In the genomic region with DNA sequence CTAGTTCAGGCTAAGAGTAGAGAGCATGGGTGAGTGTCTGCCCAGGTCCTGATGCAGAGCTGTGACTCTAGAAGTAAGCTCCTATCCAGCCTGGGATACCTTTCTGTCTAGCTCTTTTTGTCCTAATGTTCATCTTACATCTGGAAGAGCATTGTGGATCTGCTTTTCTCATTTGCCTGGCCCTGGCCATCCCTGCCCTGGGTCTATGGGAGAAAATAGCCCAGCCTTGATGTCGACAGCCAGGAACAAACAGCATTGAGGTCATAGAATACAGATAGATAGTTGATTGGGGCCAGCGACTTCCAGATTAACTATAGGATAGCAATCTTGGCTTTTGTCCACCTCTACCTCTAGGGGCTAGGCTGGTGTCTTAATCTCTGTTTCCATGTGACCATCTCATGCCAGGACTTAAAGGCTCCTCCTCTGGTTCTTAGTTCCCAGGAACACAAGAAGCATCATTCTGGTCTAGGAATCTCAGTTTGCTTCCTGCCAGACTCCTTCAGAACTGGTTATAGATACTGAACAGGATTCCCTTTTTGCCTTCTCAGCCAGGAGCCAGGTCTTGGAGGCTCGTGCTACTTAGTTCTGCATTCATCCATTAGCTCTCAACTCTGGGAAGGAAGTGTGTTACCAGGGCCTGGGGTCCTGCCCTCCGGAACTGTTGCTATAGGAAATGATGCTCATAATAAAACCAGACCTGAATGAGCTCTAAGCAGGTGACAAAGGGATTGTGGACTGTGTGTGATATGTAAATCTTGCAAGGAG, we compare ENCODE assay signal across 16 mouse cellular contexts.
A peak's percentile ranks its signal among the peaks of the same experiment; 100 is the strongest.
DNase-seq lines count a peak whose midpoint lies in the region; ATAC-seq and TF ChIP-seq lines count a peak whose summit lies in the region.
"Had no signal": no experiment of that assay in that cellular context is flagged by ENCODE, and none has a peak within 500 bp of the region (broad histone marks: within the 10 kb centered on the region; RNA-seq: fewer than 3 reads in every experiment).

No protein-coding gene starts in this region.

- WGBS in heart, embryonic 12.5 days: 55% methylated on average over 4 of the region's 4 CpGs
- WGBS in kidney, postnatal 0 days: 67% methylated on average over 4 of the region's 4 CpGs
- 79% methylated on average over 4 of the region's 4 CpGs for WGBS in thymus, adult 2 months
- WGBS in stomach, postnatal 0 days: 65% methylated on average over 4 of the region's 4 CpGs

- TF ChIP-seq CTCF in kidney, postnatal 0 days (IDR thresholded peaks at IDR 0.05; ENCODE audit: low read depth): no peak
- no peak for TF ChIP-seq CTCF in thymus, adult 2 months (IDR thresholded peaks at IDR 0.05; ENCODE audit: borderline replicate concordance, control insufficient read depth, extremely low read depth, insufficient read depth, low read length, poor library complexity)
- no peak for TF ChIP-seq CTCF in stomach, postnatal 0 days (IDR thresholded peaks at IDR 0.05; ENCODE audit: low read depth)

- intact Hi-C loops in heart, postnatal 36 days (cut with DNase I): no loop called here

- no peaks in the 10 kb centered on the region for H3K9me3 ChIP-seq in heart, embryonic 12.5 days (replicated peaks)
- H3K9me3 ChIP-seq in kidney, postnatal 0 days (replicated peaks; ENCODE audit: low read length): no peaks in the 10 kb centered on the region
- H3K9me3 ChIP-seq in stomach, postnatal 0 days (ENCODE audit: control insufficient read depth, low read length): no peaks in the 10 kb centered on the region
- H3K9me3 ChIP-seq: forebrain, embryonic 12.5 days; G1E; heart, embryonic 10.5 days; liver, embryonic 12.5 days; megakaryocyte, embryonic 14.5 days had no signal

- no peak for ATAC-seq in heart, embryonic 12.5 days (ENCODE audit: insufficient number of reproducible peaks, low FRiP score)
- no peak for ATAC-seq in kidney, postnatal 0 days (replicated peaks; ENCODE audit: low FRiP score, low read depth)
- ATAC-seq in stomach, postnatal 0 days (ENCODE audit: low FRiP score, low TSS enrichment): no peak
- ATAC-seq: liver, embryonic 12.5 days had no signal

- no peak overlapping the region for H3K4me2 ChIP-seq in heart, embryonic 12.5 days
- no peak overlapping the region for H3K4me2 ChIP-seq in kidney, postnatal 0 days (ENCODE audit: low read length)
- no peak overlapping the region for H3K4me2 ChIP-seq in stomach, postnatal 0 days (replicated peaks; ENCODE audit: low read depth)
- H3K4me2 ChIP-seq: forebrain, embryonic 12.5 days; liver, embryonic 12.5 days had no signal

- H3K9ac ChIP-seq in heart, embryonic 12.5 days: no peak overlapping the region
- no peak overlapping the region for H3K9ac ChIP-seq in kidney, postnatal 0 days (ENCODE audit: low read depth, low read length)
- H3K9ac ChIP-seq in stomach, postnatal 0 days (ENCODE audit: low read length): no peak overlapping the region
- H3K9ac ChIP-seq: forebrain, embryonic 12.5 days; liver, embryonic 12.5 days had no signal

- no peak overlapping the region for H3K4me3 ChIP-seq in heart, embryonic 12.5 days
- no peak overlapping the region for H3K4me3 ChIP-seq in kidney, postnatal 0 days (replicated peaks; ENCODE audit: low read depth, low read length)
- H3K4me3 ChIP-seq in thymus, adult 2 months (ENCODE audit: control insufficient read depth, insufficient read depth, low read length): no peak overlapping the region
- H3K4me3 ChIP-seq in stomach, postnatal 0 days (ENCODE audit: low read depth, low read length): no peak overlapping the region
- H3K4me3 ChIP-seq: forebrain, embryonic 12.5 days; heart, embryonic 10.5 days; liver, embryonic 12.5 days; megakaryocyte, embryonic 14.5 days had no signal

- DNase-seq in heart, postnatal 36 days: no peak
- DNase-seq in kidney, postnatal 0 days (ENCODE audit: low spot score): no peak
- no peak for DNase-seq in kidney, postnatal 36 days
- DNase-seq in thymus, adult 2 months: no peak
- no peak for DNase-seq in thymus, postnatal 36 days
- no peak for DNase-seq in stomach, postnatal 0 days (ENCODE audit: low spot score)
- no peak for DNase-seq in ovary, postnatal 14 days (ENCODE audit: low spot score)
- DNase-seq: adrenal gland, postnatal 36 days; cerebellum, adult 11-12 months; right cerebral cortex, adult 18-20 months had no signal

- peak overlapping the region; percentile 73 for H3K27ac ChIP-seq in heart, embryonic 12.5 days (ENCODE audit: poor library complexity, severe bottlenecking)
- peak overlapping the region; percentile 21; the same call in 1 of the 2 replicates for H3K27ac ChIP-seq in kidney, postnatal 0 days
- peak overlapping the region; percentile 29; the same call in 1 of the 2 replicates for H3K27ac ChIP-seq in thymus, adult 2 months (ENCODE audit: control insufficient read depth, insufficient read depth, low read length)
- peak overlapping the region; percentile 70; the same call in 1 of the 2 replicates for H3K27ac ChIP-seq in stomach, postnatal 0 days (replicated peaks)
- H3K27ac ChIP-seq: forebrain, embryonic 12.5 days; heart, embryonic 10.5 days; liver, embryonic 12.5 days had no signal

- TF ChIP-seq POLR2A in thymus, adult 2 months (IDR thresholded peaks at IDR 0.05; ENCODE audit: control insufficient read depth, extremely low read depth, insufficient read depth, low read length, poor library complexity): no peak

- H3K4me1 ChIP-seq in heart, embryonic 12.5 days (replicated peaks): peaks cover 66% of the 10 kb centered on the region
- peaks cover 16% of the 10 kb centered on the region for H3K4me1 ChIP-seq in kidney, postnatal 0 days (replicated peaks; ENCODE audit: insufficient read depth, low read length)
- H3K4me1 ChIP-seq in thymus, adult 2 months (replicated peaks; ENCODE audit: control insufficient read depth, insufficient read depth, low read length): peaks cover 61% of the 10 kb centered on the region
- peaks cover 13% of the 10 kb centered on the region for H3K4me1 ChIP-seq in stomach, postnatal 0 days (replicated peaks; ENCODE audit: control insufficient read depth, insufficient read depth)
- H3K4me1 ChIP-seq: forebrain, embryonic 12.5 days had no signal

- H3K27me3 ChIP-seq in heart, embryonic 12.5 days (replicated peaks): no peaks in the 10 kb centered on the region
- H3K27me3 ChIP-seq in kidney, postnatal 0 days (ENCODE audit: insufficient read depth, low read length): no peaks in the 10 kb centered on the region
- no peaks in the 10 kb centered on the region for H3K27me3 ChIP-seq in thymus, adult 2 months (ENCODE audit: control insufficient read depth, insufficient read depth, low read length)
- H3K27me3 ChIP-seq in stomach, postnatal 0 days (ENCODE audit: control insufficient read depth, insufficient read depth, low read length): no peaks in the 10 kb centered on the region
- H3K27me3 ChIP-seq: forebrain, embryonic 12.5 days; liver, embryonic 12.5 days; megakaryocyte, embryonic 14.5 days had no signal

- no peak for TF ChIP-seq EP300 in stomach, postnatal 0 days (optimal IDR thresholded peaks at IDR 0.05)

- no peaks in the 10 kb centered on the region for H3K36me3 ChIP-seq in heart, embryonic 12.5 days
- H3K36me3 ChIP-seq in kidney, postnatal 0 days (ENCODE audit: insufficient read depth, low read length): no peaks in the 10 kb centered on the region
- peaks cover 3% of the 10 kb centered on the region for H3K36me3 ChIP-seq in thymus, adult 2 months (ENCODE audit: control insufficient read depth, insufficient read depth, low read length)
- no peaks in the 10 kb centered on the region for H3K36me3 ChIP-seq in stomach, postnatal 0 days (ENCODE audit: control insufficient read depth, insufficient read depth, low read length)
- H3K36me3 ChIP-seq: forebrain, embryonic 12.5 days; heart, embryonic 10.5 days; liver, embryonic 12.5 days had no signal

Comparison
In these comparisons a context has a peak if more than half of its experiments do, and no peak if none do; other contexts are left out.
1. H3K27ac ChIP-seq: peak in every context shown above with its lines; median percentile 73 in heart, embryonic 12.5 days; 70 in stomach, postnatal 0 days; 29 in thymus, adult 2 months; 21 in kidney, postnatal 0 days.